Mouse (Mus musculus): ENCODE measurements around the gene Gm20388. TPM values are rescaled to one million over a fixed set of nuclear protein-coding genes. Genes with fewer than 3 reads are reported as not detected.
A peak's percentile ranks its signal among the peaks of the same experiment; 100 is the strongest.

Gm20388 gene
- total and polyA plus RNA-seq, 2 experiments from 2014 or later, result 51.3 TPM; not detected in 1

- H3K36me3 ChIP-seq (ENCODE audit: insufficient read depth), result no peaks in the 10 kb centered on the region
- 23% methylated on average over 12 of the region's 12 CpGs for WGBS
- H3K4me3 ChIP-seq (ENCODE audit: low read depth, low read length), result no peak overlapping the region
Measured at GRCm38 (mm10) chr8:121717982-121718425, 1807.4 kb downstream of the Gm20388 start.

GRCm38 (mm10) chr8:121718925-121719324 is 1808.3 kb downstream of the Gm20388 start:
- 57% methylated on average over 6 of the region's 6 CpGs for WGBS

More at GRCm38 (mm10) chr8:121717982-121718425, 1807.4 kb downstream of the Gm20388 start:
- peak; percentile 96 for TF ChIP-seq CTCF (IDR thresholded peaks at IDR 0.05; ENCODE audit: low read depth)
- Histone ChIP-seq H3K9ac (no peak overlapping the region), H3K27me3 (ENCODE audit: insufficient read depth, low read length) (no peaks in the 10 kb centered on the region), H3K4me1 (ENCODE audit: insufficient read depth) (no peaks in the 10 kb centered on the region; the same call in 1 of the 2 replicates), H3K27ac (ENCODE audit: low read depth, low read length) (peak overlapping the region; percentile 11), H3K4me2 (ENCODE audit: low read depth) (peak overlapping the region; percentile 28; the same call in 1 of the 2 replicates), H3K9me3 (ENCODE audit: low read length) (no peaks in the 10 kb centered on the region)
- peak; percentile 97 for DNase-seq
- peak; percentile 97 for ATAC-seq

GRCm38 (mm10) chr8:121721072-121721471 is 1810.4 kb downstream of the Gm20388 start:
- no peak overlapping the region for H3K27ac ChIP-seq (ENCODE audit: low read depth, low read length)
- no peak overlapping the region for H3K4me2 ChIP-seq (ENCODE audit: low read depth)
- no peak overlapping the region for H3K4me3 ChIP-seq (ENCODE audit: low read depth, low read length)
- H3K36me3 ChIP-seq (ENCODE audit: insufficient read depth), result no peaks in the 10 kb centered on the region
- H3K27me3 ChIP-seq (ENCODE audit: insufficient read depth, low read length), result no peaks in the 10 kb centered on the region
- no peak overlapping the region for H3K9ac ChIP-seq
- no peak for ATAC-seq
- no peaks in the 10 kb centered on the region; the same call in 1 of the 2 replicates for H3K4me1 ChIP-seq (ENCODE audit: insufficient read depth)
- DNase-seq, result no peak
- H3K9me3 ChIP-seq (ENCODE audit: low read length), result no peaks in the 10 kb centered on the region
- no peak for TF ChIP-seq CTCF (IDR thresholded peaks at IDR 0.05; ENCODE audit: low read depth)
- WGBS, result 44% methylated on average over 6 of the region's 6 CpGs

More at GRCm38 (mm10) chr8:121718925-121719324, 1808.3 kb downstream of the Gm20388 start:
- Histone ChIP-seq H3K4me3 (ENCODE audit: low read depth, low read length) (no peak overlapping the region), H3K36me3 (ENCODE audit: insufficient read depth) (no peaks in the 10 kb centered on the region), H3K4me2 (ENCODE audit: low read depth) (no peak overlapping the region), H3K27ac (ENCODE audit: low read depth, low read length) (no peak overlapping the region), H3K27me3 (ENCODE audit: insufficient read depth, low read length) (no peaks in the 10 kb centered on the region), H3K4me1 (ENCODE audit: insufficient read depth) (no peaks in the 10 kb centered on the region; the same call in 1 of the 2 replicates), H3K9me3 (ENCODE audit: low read length) (no peaks in the 10 kb centered on the region), H3K9ac (no peak overlapping the region)
- TF ChIP-seq CTCF (IDR thresholded peaks at IDR 0.05; ENCODE audit: low read depth), result no peak
- ATAC-seq, result no peak
- DNase-seq, result no peak

GRCm38 (mm10) chr8:121723846-121724245 is 1813.2 kb downstream of the Gm20388 start:
- Histone ChIP-seq H3K4me1 (ENCODE audit: insufficient read depth) (no peaks in the 10 kb centered on the region), H3K9me3 (ENCODE audit: low read length) (no peaks in the 10 kb centered on the region), H3K36me3 (ENCODE audit: insufficient read depth) (no peaks in the 10 kb centered on the region), H3K4me3 (ENCODE audit: low read depth, low read length) (no peak overlapping the region), H3K27ac (ENCODE audit: low read depth, low read length) (no peak overlapping the region), H3K9ac (no peak overlapping the region; the same call in 1 of the 2 replicates), H3K27me3 (ENCODE audit: insufficient read depth, low read length) (peaks cover 2% of the 10 kb centered on the region; the same call in 1 of the 2 replicates), H3K4me2 (ENCODE audit: low read depth) (no peak overlapping the region)
- WGBS, result 83% methylated on average over 12 of the region's 12 CpGs
- no peak for TF ChIP-seq CTCF (IDR thresholded peaks at IDR 0.05; ENCODE audit: low read depth)
- no peak for ATAC-seq
- no peak for DNase-seq

GRCm38 (mm10) chr8:121727164-121727563 is 1816.5 kb downstream of the Gm20388 start:
- Histone ChIP-seq H3K4me2 (ENCODE audit: low read depth) (no peak overlapping the region), H3K27me3 (ENCODE audit: insufficient read depth, low read length) (peaks cover 5% of the 10 kb centered on the region; the same call in 1 of the 2 replicates), H3K9me3 (ENCODE audit: low read length) (no peaks in the 10 kb centered on the region), H3K36me3 (ENCODE audit: insufficient read depth) (no peaks in the 10 kb centered on the region), H3K9ac (no peak overlapping the region), H3K4me1 (ENCODE audit: insufficient read depth) (peaks cover 2% of the 10 kb centered on the region), H3K4me3 (ENCODE audit: low read depth, low read length) (no peak overlapping the region), H3K27ac (ENCODE audit: low read depth, low read length) (no peak overlapping the region)
- 64% methylated on average over 3 of the region's 3 CpGs for WGBS
- no peak for DNase-seq
- peak; percentile 18 for TF ChIP-seq CTCF (IDR thresholded peaks at IDR 0.05; ENCODE audit: low read depth)
- ATAC-seq, result no peak

GRCm38 (mm10) chr8:121729323-121729722 is 1818.7 kb downstream of the Gm20388 start, which contains the start of gene Jph3:
Jph3 (plus strand) TSS chr8:121729623.
- H3K27me3 ChIP-seq (ENCODE audit: insufficient read depth, low read length), result peaks cover 11% of the 10 kb centered on the region; the same call in 1 of the 2 replicates
- H3K4me1 ChIP-seq (ENCODE audit: insufficient read depth), result peaks cover 9% of the 10 kb centered on the region
- H3K36me3 ChIP-seq (ENCODE audit: insufficient read depth), result no peaks in the 10 kb centered on the region
- TF ChIP-seq CTCF (IDR thresholded peaks at IDR 0.05; ENCODE audit: low read depth), result no peak
- 7% methylated on average over 12 of the region's 12 CpGs for WGBS
- H3K4me2 ChIP-seq (ENCODE audit: low read depth), result peak within 1 kb of the TSS; percentile 93
- no peaks in the 10 kb centered on the region for H3K9me3 ChIP-seq (ENCODE audit: low read length)
- peak within 1 kb of the TSS; percentile 72 for H3K27ac ChIP-seq (ENCODE audit: low read depth, low read length)
- peak within 1 kb of the TSS; percentile 75 for H3K9ac ChIP-seq
- DNase-seq (no peak), ATAC-seq (no peak)
- H3K4me3 ChIP-seq (ENCODE audit: low read depth, low read length), result peak within 1 kb of the TSS; percentile 75

- Histone ChIP-seq H3K4me3 (ENCODE audit: low read depth, low read length) (peak overlapping the region; percentile 75), H3K4me2 (ENCODE audit: low read depth) (peak overlapping the region; percentile 93), H3K9ac (peak overlapping the region; percentile 75), H3K9me3 (ENCODE audit: low read length) (no peaks in the 10 kb centered on the region), H3K27me3 (ENCODE audit: insufficient read depth, low read length) (peaks cover 11% of the 10 kb centered on the region; the same call in 1 of the 2 replicates), H3K27ac (ENCODE audit: low read depth, low read length) (peak overlapping the region; percentile 72), H3K4me1 (ENCODE audit: insufficient read depth) (peaks cover 9% of the 10 kb centered on the region), H3K36me3 (ENCODE audit: insufficient read depth) (no peaks in the 10 kb centered on the region)
- under 1% methylated on average over 47 of the region's 54 CpGs for WGBS
- peak; percentile 47 for ATAC-seq
- peak; percentile 60 for DNase-seq
- no peak for TF ChIP-seq CTCF (IDR thresholded peaks at IDR 0.05; ENCODE audit: low read depth)
Measured at GRCm38 (mm10) chr8:121729754-121730153, 1819.1 kb downstream of the Gm20388 start.

All from forebrain, postnatal 0 days (tissue).